Mouse (Mus musculus) cortical plate, adult 2 months (tissue): Measurements from ENCODE around the gene Arhgef26.

Experiments
- CTCF ChIP-seq: fragments of 200-500 bp; IDR thresholded peaks from 2 replicates; pipeline ENCODE4 v1.5.1; 2011; ENCODE audit warnings: mild to moderate bottlenecking, control low read depth, low read length; ENCODE audit not compliant: insufficient read depth; ENCODE audit errors: extremely low read depth
- POLR2A ChIP-seq: fragments of 200-500 bp; IDR thresholded peaks from 2 replicates; pipeline ENCODE4 v1.6.1; 2011; ENCODE audit warnings: mild to moderate bottlenecking, low read length, control low read depth; ENCODE audit not compliant: insufficient read depth; ENCODE audit errors: extremely low read depth

DNA sequence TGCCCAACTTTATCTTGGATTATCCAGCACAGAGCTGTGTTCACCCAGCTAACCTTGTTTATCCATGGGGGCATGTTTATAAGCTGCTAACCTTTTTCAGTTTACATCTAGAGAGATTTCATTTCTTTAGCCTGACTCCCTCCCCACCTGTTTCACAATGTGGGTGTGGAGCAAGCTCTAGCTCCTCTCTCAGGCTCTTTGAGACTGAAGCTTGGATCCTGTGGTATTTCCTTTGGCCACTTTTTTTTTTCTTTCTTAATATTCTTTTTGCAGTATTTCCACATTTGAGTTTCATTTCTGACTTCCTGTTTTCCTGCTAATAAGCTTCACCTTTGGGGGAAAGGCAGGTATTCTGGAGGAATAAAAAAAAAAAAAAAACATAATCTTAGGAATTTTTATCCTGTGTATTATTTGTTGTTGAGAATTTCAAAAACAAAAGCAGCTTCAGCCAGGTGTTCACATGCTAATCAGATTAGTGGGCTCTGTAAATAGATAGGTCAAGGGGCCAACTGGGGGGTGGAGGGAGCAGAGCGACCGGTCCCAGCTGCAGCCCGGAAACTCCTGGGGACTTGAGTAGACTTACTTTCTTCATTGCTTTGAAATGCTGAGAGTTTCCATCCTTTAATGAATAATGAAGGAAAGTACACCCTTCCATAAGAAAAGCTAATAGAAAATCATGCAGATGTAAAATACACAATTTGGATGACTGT is 3.5 kb downstream of the Arhgef26 start:
- no peak for TF ChIP-seq POLR2A
- no peak for TF ChIP-seq CTCF
